Comparison of ENCODE assay signal across 13 mouse cellular contexts in genomic region chr3:95511611-95512180, GRCm38 (mm10). TPM values are rescaled to one million over a fixed set of nuclear protein-coding genes. Genes with fewer than 3 reads are reported as not detected.
DNase-seq lines count a peak whose midpoint lies in the region; ATAC-seq and TF ChIP-seq lines count a peak whose summit lies in the region.
"Had no signal": no experiment of that assay in that cellular context is flagged by ENCODE, and none has a peak within 500 bp of the region (broad histone marks: within the 10 kb centered on the region; RNA-seq: fewer than 3 reads in every experiment).

No protein-coding gene starts in this region.

- no peaks in the 10 kb centered on the region for H3K36me3 ChIP-seq in macrophage (ENCODE audit: inconsistent target)
- no peaks in the 10 kb centered on the region for H3K36me3 ChIP-seq in forebrain, embryonic 13.5 days (ENCODE audit: poor library complexity, severe bottlenecking)

- no peak overlapping the region for H3K9ac ChIP-seq in forebrain, embryonic 13.5 days
- H3K9ac ChIP-seq: liver, embryonic 14.5 days; neural tube, embryonic 12.5 days had no signal

- H3K27ac ChIP-seq in bone marrow macrophage, adult 2 months (ENCODE audit: insufficient read depth, low read depth, low read length) = peak overlapping the region; percentile 75
- peak overlapping the region; percentile 84 for H3K27ac ChIP-seq in macrophage
- no peak overlapping the region for H3K27ac ChIP-seq in forebrain, embryonic 13.5 days
- H3K27ac ChIP-seq: layer of hippocampus, adult 2 months; liver, embryonic 14.5 days; neural tube, embryonic 12.5 days had no signal

- H3K4me3 ChIP-seq in lung, adult 2 months (replicated peaks; ENCODE audit: extremely low read depth, low read depth, low read length) = no peak overlapping the region
- no peak overlapping the region for H3K4me3 ChIP-seq in bone marrow macrophage, adult 2 months (ENCODE audit: insufficient read depth, low read length)
- no peak overlapping the region for H3K4me3 ChIP-seq in macrophage (ENCODE audit: inconsistent target)
- no peak overlapping the region for H3K4me3 ChIP-seq in forebrain, embryonic 13.5 days
- H3K4me3 ChIP-seq: layer of hippocampus, adult 2 months; neural tube, embryonic 12.5 days had no signal

- peak; percentile 31 for DNase-seq in lung, adult 18-20 months
- DNase-seq in lung, adult 2 months = no peak
- peak; percentile 64 for DNase-seq in thymus, postnatal 14 days
- no peak for DNase-seq in right cerebral cortex, postnatal 10 days (ENCODE audit: low spot score in 2 of 2)
- DNase-seq in ovary, adult 18-20 months (ENCODE audit: low spot score) = no peak

- no peaks in the 10 kb centered on the region for H3K4me1 ChIP-seq in lung, adult 2 months (ENCODE audit: control insufficient read depth, insufficient read depth, low read length)
- H3K4me1 ChIP-seq in bone marrow macrophage, adult 2 months (ENCODE audit: control insufficient read depth, insufficient read depth, low read length) = peaks cover 41% of the 10 kb centered on the region
- no peaks in the 10 kb centered on the region for H3K4me1 ChIP-seq in forebrain, embryonic 13.5 days
- H3K4me1 ChIP-seq: neural tube, embryonic 12.5 days had no signal

- ATAC-seq in forebrain, embryonic 13.5 days = no peak

- H3K79me2 ChIP-seq in macrophage (ENCODE audit: inconsistent target) = no peaks in the 10 kb centered on the region

- 67% methylated on average over 9 of the region's 9 CpGs for WGBS in lung, adult 2 months
- 7% methylated on average over 9 of the region's 9 CpGs for WGBS in macrophage (ENCODE audit: missing documents)
- WGBS in forebrain, embryonic 13.5 days = 83% methylated on average over 9 of the region's 9 CpGs

- H3K9me3 ChIP-seq in forebrain, embryonic 13.5 days (replicated peaks) = no peaks in the 10 kb centered on the region
- H3K9me3 ChIP-seq: neural tube, embryonic 12.5 days had no signal

- TF ChIP-seq POLR2A in lung, adult 2 months (IDR thresholded peaks at IDR 0.05; ENCODE audit: borderline replicate concordance, extremely low read depth, low read depth, low read length) = no peak
- no peak for TF ChIP-seq POLR2A in bone marrow macrophage, adult 2 months (IDR thresholded peaks at IDR 0.05; ENCODE audit: borderline replicate concordance, low read depth, low read length)

- TF ChIP-seq CTCF in lung, adult 2 months (IDR thresholded peaks at IDR 0.05; ENCODE audit: insufficient read depth, low read length) = no peak
- TF ChIP-seq CTCF in bone marrow macrophage, adult 2 months (IDR thresholded peaks at IDR 0.05; ENCODE audit: low read depth, low read length) = no peak

- H3K27me3 ChIP-seq in forebrain, embryonic 13.5 days = no peaks in the 10 kb centered on the region
- H3K27me3 ChIP-seq: neural tube, embryonic 12.5 days had no signal

- no peak overlapping the region for H3K4me2 ChIP-seq in forebrain, embryonic 13.5 days
- H3K4me2 ChIP-seq: neural tube, embryonic 12.5 days had no signal

RNA-seq across cellular contexts. Expression of gene Ctsk, which starts 12.6 kb away (rescaled TPM):
- polyA plus RNA-seq in lung, adult 2 months (2012; rRNA removed) = 6.7 and 13.0 TPM in 2 replicates
- polyA plus RNA-seq in bone marrow macrophage, adult 2 months (2012; ENCODE audit: insufficient read depth, insufficient read length, missing spikeins) = 10.9 and 12.6 TPM in 2 replicates
- 1 to 10 TPM in 19 of 26 experiments, under 1 TPM in 5, not detected in 2; 0.41 to 9.2 (median 2.1) TPM for total RNA-seq in macrophage (2018; cell fraction: chromatin; rRNA removed)
- total RNA-seq in macrophage (2018; cell fraction: cytosol; rRNA removed) = 1 to 10 TPM; 1.6 to 5.8 (median 3.4) TPM
- total RNA-seq in macrophage (2018; cell fraction: nucleus; rRNA removed) = 1 to 10 TPM; 1.2 to 8.9 (median 3.6) TPM
- polyA plus RNA-seq in macrophage (2018) = 4.6 to 5.0 TPM (median 4.8 TPM) in 3 replicates
- polyA plus RNA-seq in forebrain, embryonic 13.5 days (2015; fragmentation: Nextera tagmentation; extraction: Ambion mirVana) = 3.2 and 4.3 TPM in 2 replicates

RNA-seq across cellular contexts. Expression of gene Ctss, which starts 14.9 kb away (rescaled TPM):
- polyA plus RNA-seq in lung, adult 2 months (2012; rRNA removed) = 47.8 and 82.1 TPM in 2 replicates
- polyA plus RNA-seq in bone marrow macrophage, adult 2 months (2012; ENCODE audit: insufficient read depth, insufficient read length, missing spikeins) = 5,285 and 5,524 TPM in 2 replicates
- 100 to 1,000 TPM; 123 to 423 (median 235) TPM for total RNA-seq in macrophage (2018; cell fraction: chromatin; rRNA removed)
- 1,000 to 10,000 TPM; 2,639 to 4,991 (median 3,753) TPM for total RNA-seq in macrophage (2018; cell fraction: cytosol; rRNA removed)
- 1,000 to 10,000 TPM in 25 of 26 experiments, 100 to 1,000 TPM in 1; 662 to 5,760 (median 3,354) TPM for total RNA-seq in macrophage (2018; cell fraction: nucleus; rRNA removed)
- 4,472 to 5,209 TPM (median 4,886 TPM) in 3 replicates for polyA plus RNA-seq in macrophage (2018)
- 6.5 and 7.6 TPM in 2 replicates for polyA plus RNA-seq in forebrain, embryonic 13.5 days (2015; fragmentation: Nextera tagmentation; extraction: Ambion mirVana)

RNA-seq across cellular contexts. Expression of gene Hormad1, which starts 47.8 kb away (rescaled TPM):
- not detected in 2 replicates for polyA plus RNA-seq in lung, adult 2 months (2012; rRNA removed)
- not detected in 2 replicates for polyA plus RNA-seq in bone marrow macrophage, adult 2 months (2012; ENCODE audit: insufficient read depth, insufficient read length, missing spikeins)
- total RNA-seq in macrophage (2018; cell fraction: chromatin; rRNA removed) = 1 to 10 TPM in 1 of 26 experiments, under 1 TPM in 6, not detected in 19; 0.45 to 1.2 (median 0.66) TPM
- under 1 TPM in 3 of 26 experiments, not detected in 23; 0.10 to 0.19 (median 0.11) TPM for total RNA-seq in macrophage (2018; cell fraction: cytosol; rRNA removed)
- 1 to 10 TPM in 1 of 26 experiments, under 1 TPM in 1, not detected in 24; 0.44 to 1.1 TPM for total RNA-seq in macrophage (2018; cell fraction: nucleus; rRNA removed)
- polyA plus RNA-seq in macrophage (2018) = 0.09 TPM in 1 of 3 replicates, not detected in the others
- polyA plus RNA-seq in forebrain, embryonic 13.5 days (2015; fragmentation: Nextera tagmentation; extraction: Ambion mirVana) = not detected in 2 replicates
- total RNA-seq: layer of hippocampus, adult 2 months had no signal
- polyA plus RNA-seq: gonadal fat pad, adult 2 months; hindbrain, embryonic 11.5 days; neural tube, embryonic 12.5 days had no signal

Comparison
In these comparisons a context has a peak if more than half of its experiments do, and no peak if none do; other contexts are left out.
1. DNase-seq: peak in lung, adult 18-20 months (2 of 2) and thymus, postnatal 14 days (single experiment); none in lung, adult 2 months (single experiment), right cerebral cortex, postnatal 10 days (0 of 2) and ovary, adult 18-20 months (single experiment).
2. RNA of gene Ctss, which starts 14.9 kb away (polyA plus RNA-seq): 5,285 to 5,524 TPM in bone marrow macrophage, adult 2 months and 4,472 to 5,209 TPM in macrophage; 47.8 to 82.1 TPM in lung, adult 2 months and 6.5 to 7.6 TPM in forebrain, embryonic 13.5 days; every median in the first group is over 10 times any median in the second.